Mouse (Mus musculus): Measurements from ENCODE around the gene Sap30l. TPM values are rescaled to one million over a fixed set of nuclear protein-coding genes. Genes with fewer than 3 reads are reported as not detected.

Gene Sap30l
- total RNA-seq, 2 experiments from 2014 or later, result 46.5 to 47.6 TPM

DNA sequence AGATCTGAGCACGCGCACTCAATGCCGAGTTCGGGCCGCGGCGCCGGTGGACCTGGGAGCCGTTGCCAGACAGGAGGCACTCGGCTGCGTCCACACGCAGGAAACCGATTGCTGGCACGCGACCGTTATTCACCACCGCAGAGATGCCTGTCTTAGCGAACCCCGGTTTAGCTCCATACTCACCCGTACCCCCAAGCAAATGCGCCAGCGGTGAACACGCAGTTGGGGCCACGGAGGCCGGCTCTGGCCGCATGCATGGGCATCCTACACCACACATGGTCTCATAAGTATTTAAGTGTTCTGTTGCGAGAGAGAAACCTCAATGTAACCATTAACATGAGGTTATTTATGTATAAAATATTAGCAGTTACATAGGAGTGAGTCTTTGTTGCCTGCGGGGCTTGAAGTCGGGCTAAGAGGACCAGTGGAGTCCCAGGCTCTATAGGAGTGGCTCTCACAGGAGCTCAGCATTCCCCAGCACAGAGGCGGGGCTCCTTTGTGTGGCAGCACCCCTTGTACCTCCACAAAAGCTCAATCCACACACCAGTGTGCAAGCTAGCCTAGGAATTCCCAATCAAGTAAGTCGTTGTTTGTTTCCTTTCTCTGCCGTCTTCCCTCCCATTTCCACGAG, 26.6 kb downstream of the Sap30l start:
- Histone ChIP-seq H3K4me3 (peak overlapping the region; percentile 63), H3K27ac (no peak overlapping the region)
- TF ChIP-seq CTCF (IDR thresholded peaks at IDR 0.05), result no peak
- intact Hi-C loops (cut with DNase I), result no loop called here
- no peak for DNase-seq

DNA sequence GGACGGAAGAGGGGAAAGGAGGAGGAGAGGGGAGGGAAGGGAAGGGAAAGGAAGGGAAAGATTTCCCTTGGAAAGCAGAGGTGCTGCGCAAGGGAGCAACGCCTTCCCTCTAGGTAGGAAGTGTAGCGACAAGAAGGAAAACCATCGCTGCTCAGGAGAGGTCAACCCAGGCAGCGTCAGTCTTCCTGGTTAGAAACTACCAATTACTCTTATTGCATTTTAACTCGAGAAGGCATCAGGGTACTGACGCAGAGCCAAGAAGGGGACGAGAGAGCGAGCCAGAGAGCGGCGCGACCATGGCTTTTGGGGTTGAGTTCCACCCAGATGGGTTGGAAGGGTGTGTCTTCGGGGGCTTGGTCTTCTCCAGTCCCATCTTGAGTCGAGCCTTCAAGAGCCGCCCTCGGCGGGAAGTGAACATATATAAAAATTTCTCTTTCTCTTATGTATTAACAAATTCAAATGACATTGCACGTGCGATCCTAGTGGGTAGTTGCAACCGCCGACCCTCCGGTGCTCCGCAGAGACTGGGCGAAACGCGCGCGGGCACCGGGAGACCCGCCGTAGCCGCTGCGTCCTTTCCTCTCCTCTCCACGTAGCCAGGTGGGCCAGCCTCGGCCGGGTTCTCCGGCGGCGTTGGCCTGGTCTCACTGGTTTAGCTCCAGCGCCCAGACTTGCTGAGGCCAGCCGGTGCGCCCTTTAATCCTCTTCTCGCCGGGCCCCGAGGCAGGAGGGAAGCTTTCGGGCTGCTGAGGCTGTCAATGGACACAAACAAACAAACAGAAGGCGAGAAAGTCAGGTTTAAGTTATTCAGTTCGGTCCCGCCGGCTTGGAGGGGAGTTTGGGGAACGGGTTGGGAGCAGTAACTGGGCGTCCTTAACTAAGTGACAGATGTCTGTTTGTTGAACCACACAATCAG, 27.8 kb downstream of the Sap30l start:
- intact Hi-C loops (cut with DNase I), result no loop called here
- peak overlapping the region; percentile 28; the same call in 1 of the 2 replicates for H3K4me3 ChIP-seq
- H3K27ac ChIP-seq, result no peak overlapping the region
- no peak for DNase-seq
- TF ChIP-seq CTCF (IDR thresholded peaks at IDR 0.05), result no peak

DNA sequence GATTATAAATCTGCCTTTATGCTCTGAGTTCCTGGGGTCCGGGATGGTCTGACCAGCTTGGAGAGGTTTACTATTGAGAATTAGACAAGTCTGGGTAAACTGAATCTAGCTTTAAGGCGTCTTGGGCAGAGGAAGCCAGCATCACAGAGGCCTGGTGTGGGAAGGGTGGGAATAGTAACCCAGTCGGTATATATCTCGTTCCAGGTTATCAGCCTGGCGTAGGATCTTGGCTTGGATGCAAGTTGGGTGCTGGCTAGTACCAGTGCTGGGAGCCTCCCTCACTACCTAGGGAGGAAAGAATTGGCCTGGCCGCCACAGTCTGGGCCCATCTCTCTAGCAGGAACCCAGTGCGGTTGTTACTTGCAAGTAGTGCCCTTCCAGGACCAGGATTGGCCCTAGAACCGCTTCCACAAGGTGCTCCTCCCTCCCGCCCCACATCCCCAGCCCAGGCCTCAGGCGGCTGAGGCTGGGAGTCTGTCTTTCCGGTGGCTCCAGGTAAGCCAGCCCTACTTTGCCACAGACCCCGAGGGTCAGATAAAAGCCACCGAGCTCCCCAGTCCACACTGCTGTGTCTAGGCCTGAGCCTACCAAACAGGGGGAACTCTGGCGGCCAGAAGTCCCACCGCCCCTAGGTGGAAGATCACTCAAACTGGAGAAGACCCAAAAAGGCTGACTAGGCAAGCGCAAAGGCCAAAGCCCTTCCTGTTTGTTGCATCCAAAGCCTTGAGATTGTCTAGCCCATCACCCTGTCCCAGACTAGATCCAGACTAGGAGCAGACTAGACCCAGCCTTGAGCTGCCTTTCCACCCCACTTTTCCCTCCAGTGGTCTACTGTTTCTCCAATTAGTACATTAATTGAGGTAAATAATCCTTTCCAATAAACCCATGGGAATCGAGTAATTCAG, 28.7 kb downstream of the Sap30l start:
- H3K27ac ChIP-seq, result no peak overlapping the region
- no peak overlapping the region for H3K4me3 ChIP-seq
- no peak for DNase-seq
- intact Hi-C loops (cut with DNase I), result no loop called here
- no peak for TF ChIP-seq CTCF (IDR thresholded peaks at IDR 0.05)

DNA sequence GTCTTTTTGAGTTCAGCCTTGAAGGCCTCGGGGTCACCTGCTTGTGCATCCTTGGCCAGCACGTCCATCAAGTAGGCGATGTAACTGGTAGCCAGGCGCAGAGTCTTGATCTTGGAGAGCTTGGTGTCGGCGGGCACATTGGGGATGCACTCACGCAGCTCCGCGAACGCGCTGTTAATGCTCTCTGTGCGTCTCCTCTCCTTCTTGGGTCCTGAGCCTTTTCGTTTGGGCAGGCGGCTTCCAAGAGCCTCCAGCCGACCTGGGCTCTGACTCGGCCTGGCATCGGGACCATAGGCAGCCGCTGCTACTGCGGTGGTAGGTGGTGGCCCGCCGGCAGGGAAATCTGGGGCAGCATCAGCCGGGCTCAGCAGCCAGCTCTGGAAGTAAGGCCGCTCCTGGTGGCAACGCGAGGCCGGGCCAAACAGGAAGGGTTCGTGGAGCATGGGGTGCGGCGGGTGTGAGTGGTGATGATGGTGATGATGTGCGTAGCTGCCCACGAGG, 29.9 kb downstream of the Sap30l start:
- no peak overlapping the region for H3K27ac ChIP-seq
- no peak overlapping the region for H3K4me3 ChIP-seq
- peak; percentile 11 for DNase-seq
- no peak for TF ChIP-seq CTCF (IDR thresholded peaks at IDR 0.05)
- intact Hi-C loops (cut with DNase I), result no loop called here

DNA sequence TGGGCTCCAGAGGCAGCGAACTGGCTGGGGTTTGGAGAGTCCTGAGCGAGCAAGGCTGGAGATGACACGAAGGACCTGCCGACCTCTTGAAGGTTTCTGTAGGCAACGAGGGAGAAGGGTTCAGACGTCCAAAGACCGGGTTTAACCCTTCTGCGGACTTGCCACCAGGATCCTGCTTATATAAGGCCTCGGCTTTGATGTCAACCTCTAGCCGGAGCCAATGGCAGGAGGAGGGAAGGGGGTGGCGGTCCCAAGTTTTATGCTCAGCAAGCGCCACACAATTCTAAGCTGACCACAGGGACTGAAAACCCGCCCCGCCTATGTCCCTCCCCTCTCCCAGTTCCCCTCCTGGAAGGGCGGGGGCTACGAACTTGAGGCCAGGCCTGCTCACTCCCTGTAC, 30.4 kb downstream of the Sap30l start:
- TF ChIP-seq CTCF (IDR thresholded peaks at IDR 0.05), result no peak
- H3K27ac ChIP-seq, result no peak overlapping the region
- no peak overlapping the region for H3K4me3 ChIP-seq
- intact Hi-C loops (cut with DNase I), result no loop called here
- no peak for DNase-seq

DNA sequence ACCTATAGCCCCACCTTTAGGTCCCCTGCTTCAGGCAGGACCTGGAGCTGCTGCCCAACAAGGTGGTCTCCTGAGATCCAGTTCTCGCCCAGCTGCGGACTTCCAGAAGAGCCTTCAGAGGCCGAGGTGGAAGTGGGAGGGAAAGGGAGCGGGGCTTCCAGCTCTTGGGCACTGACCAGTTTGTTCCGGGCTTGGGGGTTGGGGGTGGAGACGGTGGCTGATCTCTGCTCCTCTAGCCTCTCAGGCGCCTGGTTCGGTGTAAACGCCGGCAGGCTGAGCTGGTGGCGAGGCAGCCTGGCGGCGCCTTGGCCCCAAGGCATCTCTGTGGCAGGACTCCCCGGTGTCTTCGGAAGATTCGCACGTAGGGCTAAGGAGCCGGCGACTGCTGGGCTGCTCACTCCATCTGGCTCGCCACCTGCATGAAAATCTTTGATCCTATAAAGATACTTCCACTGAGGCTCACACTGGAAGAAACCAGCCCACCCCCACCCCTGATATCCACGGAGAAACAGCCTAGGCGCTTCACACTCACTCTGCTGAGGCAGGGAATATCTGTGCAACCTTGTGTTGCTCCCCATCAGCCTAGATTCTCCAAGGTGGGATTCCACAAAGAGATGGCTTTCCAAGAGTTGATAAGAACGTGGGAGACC, 31.2 kb downstream of the Sap30l start, which contains the start of gene Hand1:
Gene Hand1, minus strand, starts transcription at position 267 of the 650 bp plus-strand sequence.
- DNase-seq, result no peak
- no peak within 1 kb of the TSS for H3K27ac ChIP-seq
- H3K4me3 ChIP-seq, result no peak within 1 kb of the TSS
- intact Hi-C loops (cut with DNase I), result no loop called here
- TF ChIP-seq CTCF (IDR thresholded peaks at IDR 0.05), result no peak

DNA sequence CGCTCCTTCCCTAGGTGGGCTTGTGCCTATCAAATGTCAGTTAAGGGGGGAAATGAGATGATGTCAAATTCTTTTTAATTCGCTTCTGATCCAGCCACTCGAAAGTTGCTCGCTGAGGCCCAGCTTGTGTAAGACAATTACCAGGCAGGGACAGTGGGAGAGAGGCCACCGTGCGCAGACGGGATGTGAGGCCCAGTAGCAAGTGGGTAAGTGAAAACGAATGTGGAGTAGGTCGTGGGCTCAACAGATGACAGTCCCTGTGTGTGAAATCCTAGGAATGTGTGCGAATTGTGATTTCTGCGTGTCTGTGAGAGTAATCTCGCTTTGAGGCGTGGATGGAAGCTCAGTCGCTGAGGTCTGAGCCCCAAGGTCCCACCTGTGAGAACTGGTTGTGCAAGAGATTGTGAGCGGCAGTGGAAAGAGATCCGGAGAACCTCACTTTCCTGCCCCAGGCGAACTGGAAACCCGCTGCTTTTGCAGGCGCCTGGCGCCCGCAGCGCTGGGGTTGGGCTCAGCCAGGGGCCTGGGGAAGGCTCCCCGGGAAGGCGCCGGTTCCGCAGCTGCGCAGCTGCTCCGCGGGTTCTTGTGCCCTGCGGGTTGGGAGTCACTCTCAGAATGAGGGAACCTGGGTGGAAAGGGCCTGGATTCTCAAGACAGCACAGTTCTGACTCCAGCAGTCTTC, 32.0 kb downstream of the Sap30l start:
- TF ChIP-seq CTCF (IDR thresholded peaks at IDR 0.05), result no peak
- no peak overlapping the region for H3K4me3 ChIP-seq
- intact Hi-C loops (cut with DNase I), result no loop called here
- peak; percentile 13 for DNase-seq
- no peak overlapping the region for H3K27ac ChIP-seq

DNA sequence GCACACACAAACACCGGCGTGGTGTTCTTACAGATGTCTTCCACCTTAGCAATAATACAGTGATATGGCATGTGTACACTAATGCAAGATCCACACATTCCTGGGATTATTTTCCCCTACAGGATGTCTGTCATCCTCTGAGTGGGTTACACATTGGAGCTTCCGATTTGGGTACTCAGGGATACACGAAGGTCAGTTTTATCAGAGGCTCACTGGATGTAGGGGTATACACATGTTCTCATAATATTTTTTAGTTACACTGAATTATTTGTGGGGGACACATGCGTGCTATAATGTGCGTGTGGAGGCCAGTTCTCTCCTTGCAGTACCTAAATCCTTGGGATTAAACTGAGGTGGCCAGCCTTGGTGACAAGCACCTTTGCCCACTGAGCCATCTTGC, 32.6 kb downstream of the Sap30l start:
- intact Hi-C loops (cut with DNase I), result no loop called here
- no peak for TF ChIP-seq CTCF (IDR thresholded peaks at IDR 0.05)
- Histone ChIP-seq H3K4me3 (no peak overlapping the region), H3K27ac (no peak overlapping the region)
- no peak for DNase-seq

DNA sequence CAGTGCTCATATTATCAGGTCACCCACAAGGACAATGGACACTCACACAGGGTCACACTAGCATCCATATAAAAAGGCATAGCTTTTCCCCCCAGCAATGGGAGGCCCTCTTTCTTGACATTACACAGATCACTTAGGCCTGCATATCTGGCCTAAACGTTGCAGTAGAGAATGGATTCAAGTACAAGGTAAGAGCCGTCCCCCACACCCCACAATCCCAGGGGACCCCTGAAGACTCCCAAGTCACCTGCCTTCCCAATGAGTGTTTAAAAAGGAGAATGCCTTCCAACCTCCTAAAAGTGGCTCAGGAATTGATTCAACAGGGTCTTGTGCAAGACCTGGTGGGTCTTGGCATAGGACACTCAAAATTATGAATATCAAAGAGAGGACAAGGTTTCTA, 33.9 kb downstream of the Sap30l start:
- intact Hi-C loops (cut with DNase I), result no loop called here
- Histone ChIP-seq H3K27ac (no peak overlapping the region), H3K4me3 (no peak overlapping the region)
- DNase-seq, result no peak
- no peak for TF ChIP-seq CTCF (IDR thresholded peaks at IDR 0.05)

DNA sequence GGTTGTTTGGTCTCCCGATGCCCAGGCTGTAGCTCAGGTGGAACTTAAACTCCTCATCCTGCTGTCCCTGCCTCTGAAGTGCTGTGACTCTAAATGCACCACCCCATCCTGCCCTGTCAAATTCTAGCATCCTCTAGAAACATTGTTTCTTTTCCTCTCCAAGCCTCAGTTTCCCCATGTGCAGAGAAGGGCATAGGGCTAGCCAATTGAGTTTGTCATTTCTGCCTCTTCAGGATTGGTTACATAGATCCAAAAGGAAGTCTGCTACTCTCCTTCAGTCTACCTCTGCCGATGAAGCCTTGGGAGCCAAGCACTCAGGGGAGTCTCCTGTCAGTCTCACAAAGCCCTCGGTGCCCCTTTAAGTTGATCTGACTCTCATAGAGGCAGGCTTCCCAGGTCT, 34.5 kb downstream of the Sap30l start:
- intact Hi-C loops (cut with DNase I), result no loop called here
- H3K4me3 ChIP-seq, result no peak overlapping the region
- H3K27ac ChIP-seq, result no peak overlapping the region
- TF ChIP-seq CTCF (IDR thresholded peaks at IDR 0.05), result no peak
- no peak for DNase-seq

DNA sequence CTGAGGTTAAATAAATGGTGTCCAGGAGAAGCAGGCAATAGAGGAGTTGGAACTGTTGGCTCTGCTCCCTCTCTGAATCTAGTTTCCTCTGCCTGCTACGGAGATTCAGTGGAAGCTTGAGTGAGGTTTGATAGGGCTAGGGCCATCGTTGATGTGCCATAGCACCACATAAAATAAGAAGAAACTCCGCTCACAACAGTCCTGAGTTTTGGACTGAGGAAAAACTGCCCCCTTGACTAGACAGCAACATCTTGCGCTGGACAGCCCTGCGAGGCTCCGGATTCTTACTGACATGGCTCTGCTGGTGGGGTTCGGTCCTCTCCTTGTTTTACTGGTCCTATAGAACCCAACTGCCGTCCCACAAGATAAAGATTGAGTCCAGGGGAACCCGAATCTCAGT, 35.0 kb downstream of the Sap30l start:
- Histone ChIP-seq H3K4me3 (no peak overlapping the region), H3K27ac (no peak overlapping the region)
- DNase-seq, result no peak
- intact Hi-C loops (cut with DNase I), result no loop called here
- no peak for TF ChIP-seq CTCF (IDR thresholded peaks at IDR 0.05)
